Mouse (Mus musculus) forebrain, embryonic 15.5 days (tissue): ENCODE data around the gene Zc3h18. TPM values are rescaled to one million over a fixed set of nuclear protein-coding genes. Genes with fewer than 3 reads are reported as not detected.

Source experiments
- ATAC-seq: fragments of 200-750 bp; cut with Nextera tagmentation; replicated peaks from 2 replicates; pipeline ENCODE4 v1.8.0; 2017; ENCODE audit warnings: mild to moderate bottlenecking, moderate TSS enrichment, moderate library complexity
- H3K27ac ChIP-seq: fragments of 300-500 bp; sonication (generic); replicated peaks from 2 replicates; pipeline ENCODE4 v1.5.1; 2015; ENCODE audit warnings: mild to moderate bottlenecking, inconsistent platforms
- H3K27me3 ChIP-seq: fragments of 300-500 bp; sonication (generic); 2 replicates; pipeline ENCODE4 v1.6.1; 2015; ENCODE audit warnings: inconsistent platforms
- H3K36me3 ChIP-seq: fragments of 300-500 bp; sonication (generic); 2 replicates; pipeline ENCODE4 v1.6.1; 2015; ENCODE audit warnings: mild to moderate bottlenecking, inconsistent platforms
- H3K4me1 ChIP-seq: fragments of 300-500 bp; sonication (generic); 2 replicates; pipeline ENCODE4 v1.6.1; 2015; ENCODE audit warnings: inconsistent platforms
- H3K4me2 ChIP-seq: fragments of 300-500 bp; sonication (generic); replicated peaks from 2 replicates; pipeline ENCODE4 v1.6.1; 2015; ENCODE audit warnings: mild to moderate bottlenecking, inconsistent platforms
- H3K4me3 ChIP-seq: fragments of 300-500 bp; sonication (generic); 2 replicates; pipeline ENCODE4 v1.5.1; 2015; ENCODE audit warnings: mild to moderate bottlenecking, inconsistent platforms
- H3K9ac ChIP-seq: fragments of 300-500 bp; sonication (generic); replicated peaks from 2 replicates; pipeline ENCODE4 v1.6.1; 2015; ENCODE audit warnings: mild to moderate bottlenecking, inconsistent platforms
- H3K9me3 ChIP-seq: fragments of 300-500 bp; sonication (generic); 2 replicates; pipeline ENCODE4 v1.6.1; 2016; ENCODE audit warnings: inconsistent platforms
- WGBS: fragments of 180-500 bp; shearing (Covaris S2); methylation state at CpG from one replicate; pipeline ENCODE4 v1.1.7; 2015; ENCODE audit warnings: mixed read lengths; 5-methylcytosine and 5-hydroxymethylcytosine counted together
- polyA plus RNA-seq: library from polyadenylated mRNA; unstranded; fragments of >200 nt; fragmentation: Nextera tagmentation; extraction: Ambion mirVana; gene quantifications from 2 replicates; pipeline ENCODE4 v1.2.1, GENCODE M21; 2015

The Zc3h18 gene
- polyA plus RNA-seq, 1 experiment from 2014 or later, result 48.4 TPM

- Histone ChIP-seq H3K4me2 (no peak overlapping the region), H3K4me3 (no peak overlapping the region), H3K27ac (no peak overlapping the region), H3K9ac (no peak overlapping the region), H3K36me3 (no peaks in the 10 kb centered on the region), H3K27me3 (no peaks in the 10 kb centered on the region), H3K4me1 (peaks cover 6% of the 10 kb centered on the region), H3K9me3 (no peaks in the 10 kb centered on the region)
- no peak for ATAC-seq
- 77% methylated on average over 6 of the region's 6 CpGs for WGBS
Observed at GRCm38 (mm10) chr8:122371706-122372105, 4.7 kb upstream of the Zc3h18 start.

- ATAC-seq, result no peak
- no peaks in the 10 kb centered on the region for H3K27me3 ChIP-seq
- H3K9ac ChIP-seq, result no peak overlapping the region
- H3K27ac ChIP-seq, result no peak overlapping the region
- peaks cover 22% of the 10 kb centered on the region for H3K4me1 ChIP-seq
- no peak overlapping the region for H3K4me2 ChIP-seq
- 0 out of 2 replicates have a peak, but pooled peaks cover 6% of the 10 kb centered on the region for H3K36me3 ChIP-seq
- H3K4me3 ChIP-seq, result no peak overlapping the region
- WGBS, result 92% methylated on average over 7 of the region's 7 CpGs
- H3K9me3 ChIP-seq, result no peaks in the 10 kb centered on the region
Observed at GRCm38 (mm10) chr8:122375320-122375719, 1.1 kb upstream of the Zc3h18 start.

- no peak for ATAC-seq
- Histone ChIP-seq H3K4me2 (peak overlapping the region; percentile 50), H3K9me3 (no peaks in the 10 kb centered on the region), H3K27ac (peak overlapping the region; percentile 39; the same call in 1 of the 2 replicates), H3K27me3 (no peaks in the 10 kb centered on the region), H3K36me3 (0 out of 2 replicates have a peak, but pooled peaks cover 6% of the 10 kb centered on the region), H3K4me1 (peaks cover 22% of the 10 kb centered on the region), H3K4me3 (peak overlapping the region; percentile 90), H3K9ac (peak overlapping the region; percentile 48)
- WGBS, result 30% methylated on average over 13 of the region's 13 CpGs
Observed at GRCm38 (mm10) chr8:122375751-122376364, 551 bp upstream of the Zc3h18 start.

- peaks cover 52% of the 10 kb centered on the region for H3K36me3 ChIP-seq
Observed at GRCm38 (mm10) chr8:122383039-122383438, 6.6 kb downstream of the Zc3h18 start.

GRCm38 (mm10) chr8:122389357-122389756 is 12.9 kb downstream of the Zc3h18 start:
- no peaks in the 10 kb centered on the region for H3K9me3 ChIP-seq
- H3K36me3 ChIP-seq, result peaks cover 81% of the 10 kb centered on the region
- no peak overlapping the region for H3K4me3 ChIP-seq
- no peak overlapping the region for H3K9ac ChIP-seq
- no peaks in the 10 kb centered on the region for H3K27me3 ChIP-seq
- no peak overlapping the region for H3K27ac ChIP-seq
- ATAC-seq, result no peak
- 88% methylated on average over 3 of the region's 3 CpGs for WGBS
- no peak overlapping the region for H3K4me2 ChIP-seq
- no peaks in the 10 kb centered on the region for H3K4me1 ChIP-seq

More at GRCm38 (mm10) chr8:122383039-122383438, 6.6 kb downstream of the Zc3h18 start:
- H3K4me1 ChIP-seq, result peaks cover 7% of the 10 kb centered on the region
- no peak overlapping the region for H3K4me2 ChIP-seq
- no peak overlapping the region for H3K27ac ChIP-seq
- WGBS, result 92% methylated on average over 4 of the region's 4 CpGs
- H3K4me3 ChIP-seq, result no peak overlapping the region
- H3K9ac ChIP-seq, result no peak overlapping the region
- no peak for ATAC-seq
- no peaks in the 10 kb centered on the region for H3K27me3 ChIP-seq
- H3K9me3 ChIP-seq, result no peaks in the 10 kb centered on the region

GRCm38 (mm10) chr8:122390758-122391157 is 14.3 kb downstream of the Zc3h18 start:
- Histone ChIP-seq H3K9me3 (no peaks in the 10 kb centered on the region), H3K27me3 (no peaks in the 10 kb centered on the region), H3K27ac (no peak overlapping the region), H3K4me1 (0 out of 2 replicates have a peak, but pooled peaks cover 2% of the 10 kb centered on the region), H3K4me3 (no peak overlapping the region), H3K9ac (no peak overlapping the region), H3K4me2 (no peak overlapping the region), H3K36me3 (peaks cover 69% of the 10 kb centered on the region)
- 91% methylated on average over 3 of the region's 3 CpGs for WGBS
- no peak for ATAC-seq

- no peak overlapping the region for H3K27ac ChIP-seq
- no peak overlapping the region for H3K9ac ChIP-seq
- H3K4me2 ChIP-seq, result no peak overlapping the region
- H3K4me1 ChIP-seq, result 0 out of 2 replicates have a peak, but pooled peaks cover 2% of the 10 kb centered on the region
- ATAC-seq, result no peak
- H3K27me3 ChIP-seq, result no peaks in the 10 kb centered on the region
- H3K36me3 ChIP-seq, result peaks cover 55% of the 10 kb centered on the region
- no peak overlapping the region for H3K4me3 ChIP-seq
- H3K9me3 ChIP-seq, result no peaks in the 10 kb centered on the region
Observed at GRCm38 (mm10) chr8:122393717-122394116, 17.3 kb downstream of the Zc3h18 start.

- Histone ChIP-seq H3K27ac (no peak overlapping the region), H3K4me2 (no peak overlapping the region)
- WGBS, result 85% methylated on average over 6 of the region's 6 CpGs
Observed at GRCm38 (mm10) chr8:122395291-122395690, 18.9 kb downstream of the Zc3h18 start.

GRCm38 (mm10) chr8:122398186-122398585 is 21.8 kb downstream of the Zc3h18 start:
- no peaks in the 10 kb centered on the region for H3K9me3 ChIP-seq
- no peak overlapping the region for H3K4me2 ChIP-seq
- WGBS, result 96% methylated on average over 9 of the region's 9 CpGs
- H3K9ac ChIP-seq, result no peak overlapping the region
- ATAC-seq, result no peak
- no peak overlapping the region for H3K27ac ChIP-seq
- no peaks in the 10 kb centered on the region for H3K27me3 ChIP-seq
- H3K36me3 ChIP-seq, result peaks cover 66% of the 10 kb centered on the region
- 0 out of 2 replicates have a peak, but pooled peaks cover 2% of the 10 kb centered on the region for H3K4me1 ChIP-seq
- no peak overlapping the region for H3K4me3 ChIP-seq

More at GRCm38 (mm10) chr8:122395291-122395690, 18.9 kb downstream of the Zc3h18 start:
- no peak for ATAC-seq
- Histone ChIP-seq H3K9ac (no peak overlapping the region), H3K27me3 (no peaks in the 10 kb centered on the region), H3K36me3 (peaks cover 59% of the 10 kb centered on the region), H3K4me1 (0 out of 2 replicates have a peak, but pooled peaks cover 2% of the 10 kb centered on the region), H3K4me3 (no peak overlapping the region), H3K9me3 (no peaks in the 10 kb centered on the region)

- Histone ChIP-seq H3K9ac (no peak overlapping the region), H3K4me2 (no peak overlapping the region), H3K4me3 (no peak overlapping the region), H3K27ac (no peak overlapping the region), H3K36me3 (peaks cover 97% of the 10 kb centered on the region), H3K4me1 (no peaks in the 10 kb centered on the region), H3K27me3 (no peaks in the 10 kb centered on the region), H3K9me3 (no peaks in the 10 kb centered on the region)
- ATAC-seq, result no peak
- 93% methylated on average over 9 of the region's 9 CpGs for WGBS
Observed at GRCm38 (mm10) chr8:122405146-122405805, 28.9 kb downstream of the Zc3h18 start.

GRCm38 (mm10) chr8:122407678-122408077 is 31.3 kb downstream of the Zc3h18 start:
- no peak overlapping the region for H3K27ac ChIP-seq
- no peak for ATAC-seq
- H3K9me3 ChIP-seq, result no peaks in the 10 kb centered on the region
- H3K36me3 ChIP-seq, result peaks cover 96% of the 10 kb centered on the region
- no peak overlapping the region for H3K4me2 ChIP-seq
- H3K27me3 ChIP-seq, result no peaks in the 10 kb centered on the region
- H3K4me3 ChIP-seq, result no peak overlapping the region
- H3K9ac ChIP-seq, result no peak overlapping the region
- WGBS, result 92% methylated on average over 7 of the region's 7 CpGs
- no peaks in the 10 kb centered on the region for H3K4me1 ChIP-seq

GRCm38 (mm10) chr8:122414311-122414710 is 37.9 kb downstream of the Zc3h18 start:
- no peak overlapping the region for H3K27ac ChIP-seq
- 91% methylated on average over 9 of the region's 9 CpGs for WGBS
- no peak overlapping the region for H3K4me3 ChIP-seq
- no peaks in the 10 kb centered on the region for H3K4me1 ChIP-seq
- H3K4me2 ChIP-seq, result no peak overlapping the region
- H3K27me3 ChIP-seq, result no peaks in the 10 kb centered on the region
- no peaks in the 10 kb centered on the region for H3K9me3 ChIP-seq
- peaks cover 83% of the 10 kb centered on the region for H3K36me3 ChIP-seq
- ATAC-seq, result no peak
- H3K9ac ChIP-seq, result no peak overlapping the region
